Mouse (Mus musculus) C2C12 (cell line): ENCODE data around the gene Coq7. TPM values are rescaled to one million over a fixed set of nuclear protein-coding genes. Genes with fewer than 3 reads are reported as not detected.

Source experiments
- H3K27me3 ChIP-seq: one replicate; pipeline ENCODE4 v1.6.1; 2011; ENCODE audit not compliant: control insufficient read depth, insufficient read depth, insufficient read length
- H3K36me3 ChIP-seq: one replicate; pipeline ENCODE4 v1.6.1; 2011; ENCODE audit not compliant: control insufficient read depth, insufficient read depth
- H3K4me3 ChIP-seq: one replicate; pipeline ENCODE4 v1.5.1; 2011; ENCODE audit warnings: mild to moderate bottlenecking, control low read depth; ENCODE audit not compliant: poor library complexity, insufficient read depth, severe bottlenecking
- H3K79me2 ChIP-seq: one replicate; pipeline ENCODE4 v1.6.1; 2011; ENCODE audit not compliant: control insufficient read depth, insufficient read depth
- H3K79me3 ChIP-seq: one replicate; pipeline ENCODE4 v1.6.1; 2011; ENCODE audit warnings: low read depth, control low read depth
- H3ac ChIP-seq: one replicate; pipeline ENCODE3; 2011; ENCODE audit warnings: low read depth; ENCODE audit not compliant: control insufficient read depth, insufficient read length
- CEBPB ChIP-seq: IDR thresholded peaks from one replicate; pipeline ENCODE4 v1.6.1; 2011; ENCODE audit warnings: low read depth, mild to moderate bottlenecking, control low read depth, moderate library complexity
- CTCF ChIP-seq: IDR thresholded peaks from one replicate; pipeline ENCODE4 v1.5.1; 2011; ENCODE audit not compliant: control insufficient read depth, insufficient read depth, insufficient read length
- FOSL1 ChIP-seq: IDR thresholded peaks from one replicate; pipeline ENCODE4 v1.8.0; 2011; ENCODE audit warnings: mild to moderate bottlenecking, low read length; ENCODE audit not compliant: poor library complexity, insufficient read depth, severe bottlenecking
- MAX ChIP-seq: IDR thresholded peaks from one replicate; pipeline ENCODE4 v1.6.1; 2011; ENCODE audit warnings: mild to moderate bottlenecking, control low read depth
- MYOD1 ChIP-seq: IDR thresholded peaks from one replicate; pipeline ENCODE4 v1.6.1; 2011; ENCODE audit warnings: low read depth; ENCODE audit not compliant: control insufficient read depth, insufficient read length
- MYOG ChIP-seq: IDR thresholded peaks from one replicate; pipeline ENCODE4 v1.6.1; 2011; ENCODE audit not compliant: control insufficient read depth, insufficient read length; ENCODE audit errors: extremely low read depth
- USF1 ChIP-seq: IDR thresholded peaks from one replicate; pipeline ENCODE4 v1.6.1; 2011; ENCODE audit warnings: low read depth, mild to moderate bottlenecking, control low read depth, moderate library complexity
- polyA plus RNA-seq: library from polyadenylated mRNA; unstranded; fragments of >200 nt; fragmentation: generic; extraction: Trizol; gene quantifications from one replicate; pipeline ENCODE4 v1.2.1, GENCODE M21; 2012; ENCODE audit warnings: missing spikeins

Coq7 gene
- polyA plus RNA-seq, 1 experiment = 66.1 TPM

- no peak for TF ChIP-seq CEBPB
- no peak for TF ChIP-seq MYOD1
- TF ChIP-seq USF1 = no peak
- no peak for TF ChIP-seq FOSL1
- TF ChIP-seq CTCF = no peak
- no peak for TF ChIP-seq MYOG
- TF ChIP-seq MAX = no peak
Observed at GRCm38 (mm10) chr7:118554290-118554689, 21.1 kb upstream of the Coq7 start.

DNA sequence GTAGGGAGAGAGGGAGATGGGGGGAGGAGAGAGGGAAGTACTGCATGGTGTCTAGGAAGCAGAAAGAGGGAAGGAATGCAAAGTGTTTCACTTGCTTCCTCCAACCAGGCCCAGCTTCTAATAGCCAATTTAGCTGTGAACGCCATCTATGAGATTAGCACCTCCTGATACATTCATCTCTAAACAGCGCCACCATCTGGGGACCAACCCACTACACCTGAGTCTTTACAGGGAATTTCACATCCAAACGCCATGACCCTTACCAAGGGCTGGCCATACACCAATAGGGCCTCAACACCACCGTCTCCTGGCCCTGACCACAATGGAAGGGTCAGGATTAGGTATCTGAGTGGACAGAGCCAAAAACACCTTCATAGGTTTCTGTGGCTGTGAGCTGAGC, 20.7 kb upstream of the Coq7 start:
- H3ac ChIP-seq = no peak overlapping the region
- no peaks in the 10 kb centered on the region for H3K27me3 ChIP-seq
- no peaks in the 10 kb centered on the region for H3K36me3 ChIP-seq
- no peak overlapping the region for H3K4me3 ChIP-seq
- no peak for TF ChIP-seq USF1
- TF ChIP-seq MYOG = no peak
- TF ChIP-seq FOSL1 = no peak
- no peak for TF ChIP-seq CEBPB
- TF ChIP-seq MYOD1 = no peak
- no peak for TF ChIP-seq CTCF
- TF ChIP-seq MAX = no peak
- no peaks in the 10 kb centered on the region for H3K79me3 ChIP-seq
- H3K79me2 ChIP-seq = no peaks in the 10 kb centered on the region

More at GRCm38 (mm10) chr7:118554290-118554689, 21.1 kb upstream of the Coq7 start:
- H3K4me3 ChIP-seq = no peak overlapping the region
- no peaks in the 10 kb centered on the region for H3K36me3 ChIP-seq
- H3ac ChIP-seq = no peak overlapping the region
- H3K79me2 ChIP-seq = no peaks in the 10 kb centered on the region
- H3K79me3 ChIP-seq = no peaks in the 10 kb centered on the region
- no peaks in the 10 kb centered on the region for H3K27me3 ChIP-seq

- Histone ChIP-seq H3ac (no peak overlapping the region), H3K79me3 (no peaks in the 10 kb centered on the region), H3K36me3 (no peaks in the 10 kb centered on the region), H3K4me3 (no peak overlapping the region), H3K27me3 (peaks cover 42% of the 10 kb centered on the region), H3K79me2 (no peaks in the 10 kb centered on the region)
- no peak for TF ChIP-seq MYOG
- no peak for TF ChIP-seq MYOD1
- no peak for TF ChIP-seq CEBPB
- no peak for TF ChIP-seq USF1
- TF ChIP-seq FOSL1 = no peak
- no peak for TF ChIP-seq MAX
- no peak for TF ChIP-seq CTCF
Observed at GRCm38 (mm10) chr7:118547451-118547850, 14.3 kb upstream of the Coq7 start.

GRCm38 (mm10) chr7:118544128-118544527, 11.0 kb upstream of the Coq7 start:
- Histone ChIP-seq H3K79me2 (no peaks in the 10 kb centered on the region), H3ac (no peak overlapping the region), H3K27me3 (peaks cover 52% of the 10 kb centered on the region), H3K4me3 (no peak overlapping the region), H3K36me3 (no peaks in the 10 kb centered on the region), H3K79me3 (no peaks in the 10 kb centered on the region)
- TF ChIP-seq CEBPB (no peak), FOSL1 (no peak), MAX (no peak), MYOD1 (no peak), CTCF (no peak), USF1 (no peak)

DNA sequence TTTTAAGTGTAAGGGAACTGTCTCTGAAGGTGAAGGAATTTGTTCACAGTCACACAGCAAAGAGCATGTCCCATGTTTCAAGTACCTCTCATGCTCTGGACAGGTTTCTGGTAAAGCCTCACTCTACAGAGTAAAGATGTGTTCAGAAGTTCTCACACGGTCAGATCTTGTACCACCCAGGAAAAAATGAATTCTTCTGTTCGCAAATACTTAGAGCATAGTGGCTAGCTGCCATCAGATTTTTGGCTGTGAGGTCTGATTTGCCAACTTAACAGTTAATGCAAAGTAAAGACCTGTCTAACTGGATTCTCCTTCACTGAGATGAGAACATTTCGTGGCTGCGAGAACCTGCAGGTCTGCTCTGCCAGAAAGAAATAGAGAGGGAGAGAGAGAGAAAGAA, 1.9 kb upstream of the Coq7 start:
- H3K36me3 ChIP-seq = no peaks in the 10 kb centered on the region
- H3K27me3 ChIP-seq = no peaks in the 10 kb centered on the region
- no peaks in the 10 kb centered on the region for H3K79me3 ChIP-seq
- H3K4me3 ChIP-seq = no peak overlapping the region
- TF ChIP-seq CTCF (no peak), MAX (no peak), CEBPB (no peak), MYOD1 (no peak), FOSL1 (no peak), USF1 (no peak), MYOG (no peak)
- no peak overlapping the region for H3ac ChIP-seq
- no peaks in the 10 kb centered on the region for H3K79me2 ChIP-seq

DNA sequence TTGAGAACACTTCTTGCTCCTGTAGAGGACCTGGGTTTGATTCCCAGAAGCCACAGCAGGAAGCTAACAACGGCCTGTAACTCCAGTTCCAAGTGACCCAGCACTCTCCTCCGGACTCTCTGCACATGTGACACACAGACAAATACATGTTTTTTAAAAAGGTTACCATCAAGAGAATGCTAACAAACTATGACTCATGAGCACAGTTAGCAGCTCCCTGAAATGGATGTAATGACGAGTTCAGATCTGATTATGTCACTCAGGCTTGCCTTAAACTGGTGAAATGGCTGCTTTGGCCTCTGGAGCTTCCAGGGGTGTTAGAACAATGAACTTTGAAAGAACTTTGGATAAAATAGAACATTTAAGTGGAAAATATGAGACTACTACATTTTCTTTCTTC, 1.2 kb upstream of the Coq7 start:
- no peak for TF ChIP-seq FOSL1
- TF ChIP-seq CEBPB = no peak
- no peak for TF ChIP-seq USF1
- TF ChIP-seq CTCF = no peak
- TF ChIP-seq MAX = no peak
- no peak for TF ChIP-seq MYOG
- no peak for TF ChIP-seq MYOD1
- Histone ChIP-seq H3K4me3 (no peak overlapping the region), H3K79me2 (no peaks in the 10 kb centered on the region)

More for the DNA sequence above, 1.2 kb upstream of the Coq7 start:
- no peak overlapping the region for H3ac ChIP-seq
- H3K79me3 ChIP-seq = no peaks in the 10 kb centered on the region
- H3K27me3 ChIP-seq = no peaks in the 10 kb centered on the region
- H3K36me3 ChIP-seq = no peaks in the 10 kb centered on the region
